Mouse (Mus musculus): ENCODE results near the gene Trpv5. TPM values are rescaled to one million over a fixed set of nuclear protein-coding genes. Genes with fewer than 3 reads are reported as not detected.

Gene Trpv5
- total and polyA plus RNA-seq, 3 experiments: not detected

DNA sequence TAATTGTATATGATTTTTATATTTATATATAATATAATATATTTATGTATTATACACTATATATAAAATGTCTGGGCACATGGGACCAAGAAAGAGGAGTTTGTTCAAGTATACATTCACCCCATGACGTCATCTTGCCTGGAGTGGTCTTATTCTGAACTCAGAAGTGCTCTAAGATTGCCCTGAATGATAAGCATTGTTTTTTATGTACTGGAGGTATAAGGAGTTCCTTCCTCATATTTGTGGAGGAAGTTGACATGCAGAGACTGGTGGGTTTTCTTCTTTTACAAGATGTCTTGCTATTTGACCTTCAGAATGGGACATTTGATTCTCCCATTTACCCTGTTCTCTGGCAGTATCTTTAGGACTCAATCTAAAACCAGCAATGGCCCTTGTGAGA lies 52.4 kb downstream of the Trpv5 start:
- Histone ChIP-seq H3K4me3 (replicated peaks in 1 of 3; ENCODE audit: low read depth in 2 of 3, low read length in 2 of 3, poor library complexity in 1 of 3) (no peak overlapping the region), H3K4me1 (ENCODE audit: control insufficient read depth in 1 of 2, insufficient read depth in 2 of 2) (no peaks in the 10 kb centered on the region), H3K9ac (ENCODE audit: insufficient read depth, low read depth) (no peak overlapping the region), H3K27ac (ENCODE audit: insufficient read depth, low read depth) (no peak overlapping the region), H3K27me3 (replicated peaks) (no peaks in the 10 kb centered on the region), H3K79me2 (replicated peaks; ENCODE audit: control insufficient read depth, extremely low read depth, insufficient read depth, poor library complexity, severe bottlenecking) (no peaks in the 10 kb centered on the region), H3K36me3 (replicated peaks in 1 of 2; ENCODE audit: control insufficient read depth in 1 of 2, insufficient read depth in 1 of 2, low read length in 1 of 2) (no peaks in the 10 kb centered on the region), H3K9me3 (replicated peaks; ENCODE audit: low read length) (no peaks in the 10 kb centered on the region), H3K4me2 (ENCODE audit: insufficient read depth, low read depth, poor library complexity, severe bottlenecking) (no peak overlapping the region)
- dilution Hi-C loops (cut with MboI; ENCODE audit: extremely low pct_ligation_motif_present, extremely low pct_unique_long_range_greater_than_20kb, low sequenced_read_pairs) (no loop called here), in situ Hi-C loops (cut with MboI; ENCODE audit: low pct_ligation_motif_present, low pct_unique_long_range_greater_than_20kb, low sequenced_read_pairs) (no loop called here)
- TF ChIP-seq PAX5 (IDR thresholded peaks at IDR 0.05; ENCODE audit: low read length) (no peak), ELF1 (IDR thresholded peaks at IDR 0.05; ENCODE audit: low read depth, low read length) (no peak), MAZ (IDR thresholded peaks at IDR 0.05; ENCODE audit: low read depth, low read length) (no peak), GABPA (IDR thresholded peaks at IDR 0.05; ENCODE audit: insufficient replicate concordance, low read depth, low read length) (no peak), TCF12 (IDR thresholded peaks at IDR 0.05; ENCODE audit: low read depth, low read length) (no peak), ZKSCAN1 (IDR thresholded peaks at IDR 0.05; ENCODE audit: borderline replicate concordance, low read depth, low read length) (no peak), E2F4 (IDR thresholded peaks at IDR 0.05; ENCODE audit: insufficient replicate concordance, low read depth, low read length) (no peak)
- DNase-seq (ENCODE audit: extremely low read depth): no peak

- in situ Hi-C loops (cut with MboI; ENCODE audit: low pct_ligation_motif_present, low pct_unique_long_range_greater_than_20kb, low sequenced_read_pairs): no loop called here
- Histone ChIP-seq H3K4me1 (ENCODE audit: control insufficient read depth in 1 of 2, insufficient read depth in 2 of 2) (peaks cover 0 to 14% of the 10 kb centered on the region in 2 experiments; a peak in 2 of 4 replicates), H3K9me3 (replicated peaks; ENCODE audit: low read length) (no peaks in the 10 kb centered on the region), H3K36me3 (replicated peaks in 1 of 2; ENCODE audit: control insufficient read depth in 1 of 2, insufficient read depth in 1 of 2, low read length in 1 of 2) (no peaks in the 10 kb centered on the region), H3K4me3 (replicated peaks in 1 of 3; ENCODE audit: low read depth in 2 of 3, low read length in 2 of 3, poor library complexity in 1 of 3) (no peak overlapping the region), H3K4me2 (ENCODE audit: insufficient read depth, low read depth, poor library complexity, severe bottlenecking) (no peak overlapping the region), H3K27ac (ENCODE audit: insufficient read depth, low read depth) (no peak overlapping the region), H3K79me2 (replicated peaks; ENCODE audit: control insufficient read depth, extremely low read depth, insufficient read depth, poor library complexity, severe bottlenecking) (no peaks in the 10 kb centered on the region), H3K9ac (ENCODE audit: insufficient read depth, low read depth) (no peak overlapping the region), H3K27me3 (replicated peaks) (no peaks in the 10 kb centered on the region)
- dilution Hi-C loops (cut with MboI; ENCODE audit: extremely low pct_ligation_motif_present, extremely low pct_unique_long_range_greater_than_20kb, low sequenced_read_pairs): no loop called here
- peak; percentile 27 for DNase-seq (ENCODE audit: extremely low read depth)
- TF ChIP-seq SMC3 (IDR thresholded peaks at IDR 0.05; ENCODE audit: low read depth, low read length): peak; percentile 12
- no peak for TF ChIP-seq JUND (conservative IDR thresholded peaks at IDR 0.05; ENCODE audit: low read depth, low read length)
- TF ChIP-seq CTCF (conservative IDR thresholded peaks at IDR 0.05 in 1 of 2, IDR thresholded peaks at IDR 0.05 in 1 of 2; ENCODE audit: low read depth in 2 of 2, low read length in 2 of 2): peak; percentile 32 to 34
- TF ChIP-seq ZMIZ1 (IDR thresholded peaks at IDR 0.05; ENCODE audit: low read depth, low read length): no peak
- TF ChIP-seq MXI1 (IDR thresholded peaks at IDR 0.05; ENCODE audit: low read depth, low read length): no peak
These were observed 57.9 kb downstream of the Trpv5 start for GRCm38 (mm10) chr6:41622661-41623060.

DNA sequence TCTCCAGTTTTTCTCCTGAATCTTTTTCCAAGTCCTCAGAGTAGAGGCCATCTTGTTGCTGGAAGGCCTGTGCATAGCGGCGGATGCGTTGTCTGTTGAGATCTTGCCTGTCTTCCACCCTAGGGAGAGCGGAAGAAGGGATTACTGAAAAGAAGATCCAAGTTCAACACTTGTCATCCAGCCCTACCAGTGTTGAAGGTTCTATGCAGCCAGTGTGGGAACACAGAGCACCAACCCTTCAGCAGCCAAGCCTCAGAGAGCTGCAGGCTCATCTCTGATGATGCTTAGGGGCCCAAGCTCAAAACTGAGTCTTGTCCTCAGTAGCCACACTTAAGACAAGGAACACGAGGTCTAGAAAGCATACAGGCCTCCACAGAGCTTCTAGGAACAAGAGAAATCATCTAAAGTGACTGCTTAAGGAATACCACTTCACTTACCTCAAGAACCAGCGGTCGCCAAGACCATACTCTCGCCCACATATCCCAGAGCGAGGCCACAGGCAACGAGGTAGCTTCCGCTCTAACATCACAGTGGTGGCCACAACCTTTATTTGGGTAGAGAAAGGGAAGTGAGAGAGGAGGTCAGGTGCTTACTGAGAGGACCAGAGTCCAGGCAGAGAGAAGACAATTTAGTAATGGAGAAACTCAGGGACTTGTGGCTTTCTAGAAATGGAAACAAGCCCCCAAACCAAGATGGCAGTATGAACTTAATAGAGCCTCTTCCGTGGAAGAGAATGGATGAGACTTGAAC lies 59.2 kb downstream of the Trpv5 start:
- Histone ChIP-seq H3K27me3 (replicated peaks) (no peaks in the 10 kb centered on the region), H3K4me1 (ENCODE audit: control insufficient read depth in 1 of 2, insufficient read depth in 2 of 2) (peaks cover 0 to 14% of the 10 kb centered on the region in 2 experiments; a peak in 2 of 4 replicates), H3K4me2 (ENCODE audit: insufficient read depth, low read depth, poor library complexity, severe bottlenecking) (no peak overlapping the region), H3K36me3 (replicated peaks in 1 of 2; ENCODE audit: control insufficient read depth in 1 of 2, insufficient read depth in 1 of 2, low read length in 1 of 2) (no peaks in the 10 kb centered on the region), H3K4me3 (replicated peaks in 1 of 3; ENCODE audit: low read depth in 2 of 3, low read length in 2 of 3, poor library complexity in 1 of 3) (no peak overlapping the region), H3K9me3 (replicated peaks; ENCODE audit: low read length) (no peaks in the 10 kb centered on the region), H3K79me2 (replicated peaks; ENCODE audit: control insufficient read depth, extremely low read depth, insufficient read depth, poor library complexity, severe bottlenecking) (no peaks in the 10 kb centered on the region), H3K27ac (ENCODE audit: insufficient read depth, low read depth) (no peak overlapping the region), H3K9ac (ENCODE audit: insufficient read depth, low read depth) (no peak overlapping the region)
- in situ Hi-C loops (cut with MboI; ENCODE audit: low pct_ligation_motif_present, low pct_unique_long_range_greater_than_20kb, low sequenced_read_pairs) (no loop called here), dilution Hi-C loops (cut with MboI; ENCODE audit: extremely low pct_ligation_motif_present, extremely low pct_unique_long_range_greater_than_20kb, low sequenced_read_pairs) (no loop called here)
- 0 out of 2 replicates have a peak, but pooled peaks have one; percentile 49 for TF ChIP-seq MAFK (IDR thresholded peaks at IDR 0.05; ENCODE audit: insufficient replicate concordance, low read length)
- TF ChIP-seq BHLHE40 (IDR thresholded peaks at IDR 0.05; ENCODE audit: low read depth, low read length): peak; percentile 64
- TF ChIP-seq ZNF384 (IDR thresholded peaks at IDR 0.05; ENCODE audit: low read depth, low read length): no peak
- no peak for TF ChIP-seq POLR2A (IDR thresholded peaks at IDR 0.05; ENCODE audit: low read depth, low read length)
- peak; percentile 43; the same call in 1 of the 2 replicates for TF ChIP-seq EP300 (IDR thresholded peaks at IDR 0.05; ENCODE audit: low read length)
- peak; percentile 59 for DNase-seq (ENCODE audit: extremely low read depth)

All from CH12.LX (cell line).